9 mouse cellular contexts compared by ENCODE assay signal in genomic region chr16:8643855-8644254, GRCm38 (mm10). TPM values are rescaled to one million over a fixed set of nuclear protein-coding genes. Genes with fewer than 3 reads are reported as not detected.
A peak's percentile ranks its signal among the peaks of the same experiment; 100 is the strongest.
DNase-seq lines count a peak whose midpoint lies in the region; ATAC-seq and TF ChIP-seq lines count a peak whose summit lies in the region.
"Had no signal": no experiment of that assay in that cellular context is flagged by ENCODE, and none has a peak within 500 bp of the region (broad histone marks: within the 10 kb centered on the region; RNA-seq: fewer than 3 reads in every experiment).

No protein-coding gene starts in this region.

- TF ChIP-seq CTCF in left cerebral cortex, adult 2 months (IDR thresholded peaks at IDR 0.05), result peak; percentile 82
- TF ChIP-seq CTCF in olfactory bulb, adult 2 months (IDR thresholded peaks at IDR 0.05; ENCODE audit: insufficient read depth, low read depth, low read length), result 0 out of 2 replicates have a peak, but pooled peaks have one; percentile 12

- DNase-seq in left cerebral cortex, adult 2 months (ENCODE audit: extremely low spot score in 1 of 2, low spot score in 2 of 2), result no peak
- no peak for DNase-seq in left cerebral cortex, adult 8-10 months (ENCODE audit: low spot score in 2 of 2)
- DNase-seq in MEL-GATA-1-ER (ENCODE audit: extremely low read depth, low read depth) (peak; percentile 29), liver (peak; percentile 63)
- DNase-seq in embryo, embryonic 10 days (ENCODE audit: low spot score), result peak; percentile 65
- DNase-seq in urinary bladder, postnatal 4 days (ENCODE audit: low spot score in 2 of 2), result no peak

- TF ChIP-seq POLR2A in olfactory bulb, adult 2 months (IDR thresholded peaks at IDR 0.05; ENCODE audit: insufficient read depth, low read depth, low read length), result no peak

- intact Hi-C loops in left cerebral cortex, adult 2 months (cut with DNase I), result loop anchor here (2.0 kb wide), 1 partner anchor 29 kb away; the partner anchor contains the start of gene Carhsp1

- H3K27ac ChIP-seq in left cerebral cortex, adult 2 months, result no peak overlapping the region
- H3K27ac ChIP-seq in olfactory bulb, adult 2 months (ENCODE audit: insufficient read depth, low read depth, low read length), result no peak overlapping the region

- ATAC-seq in inflammation-experienced regulatory T-cells, adult 6 months, result peak; percentile 76

- H3K4me1 ChIP-seq in olfactory bulb, adult 2 months (ENCODE audit: control insufficient read depth, insufficient read depth, low read length), result no peaks in the 10 kb centered on the region

- H3K4me3 ChIP-seq in left cerebral cortex, adult 2 months, result no peak overlapping the region
- no peak overlapping the region for H3K4me3 ChIP-seq in olfactory bulb, adult 2 months (ENCODE audit: insufficient read depth, low read depth, low read length)

- WGBS in olfactory bulb, adult 2 months, result 67% methylated on average over 2 of the region's 2 CpGs

RNA-seq across cellular contexts. Expression of gene Tmem186, which starts 6.3 kb away (rescaled TPM):
- 10 to 100 TPM; 12.5 to 13.1 TPM for total RNA-seq in left cerebral cortex, adult 2 months (2021)
- 10 to 100 TPM; 12.5 to 14.2 (median 13.5) TPM for total RNA-seq in left cerebral cortex, adult 8-10 months (2022)
- polyA plus RNA-seq in inflammation-experienced regulatory T-cells, adult 6 months (2017; shearing (Covaris generic)), result 10 to 100 TPM in 2 of 3 experiments, 1 to 10 TPM in 1; 8.0 to 12.6 (median 12.5) TPM
- not detected in 2 replicates for polyA plus RNA-seq in olfactory bulb, adult 2 months (2012; ENCODE audit: insufficient read depth, insufficient read length, low replicate concordance, missing spikeins)

RNA-seq across cellular contexts. Expression of gene Pmm2, which starts 6.4 kb away (rescaled TPM):
- 10 to 100 TPM; 36.2 to 36.9 TPM for total RNA-seq in left cerebral cortex, adult 2 months (2021)
- 10 to 100 TPM; 28.6 to 33.1 (median 29.1) TPM for total RNA-seq in left cerebral cortex, adult 8-10 months (2022)
- 100 to 1,000 TPM in 1 of 3 experiments, 10 to 100 TPM in 2; 89.9 to 115 (median 99.3) TPM for polyA plus RNA-seq in inflammation-experienced regulatory T-cells, adult 6 months (2017; shearing (Covaris generic))
- not detected in 2 replicates for polyA plus RNA-seq in olfactory bulb, adult 2 months (2012; ENCODE audit: insufficient read depth, insufficient read length, low replicate concordance, missing spikeins)

RNA-seq across cellular contexts. Expression of gene Carhsp1, which starts 28.1 kb away (rescaled TPM):
- total RNA-seq in left cerebral cortex, adult 2 months (2021), result 10 to 100 TPM; 11.2 to 16.4 TPM
- 10 to 100 TPM; 29.8 to 33.0 (median 31.3) TPM for total RNA-seq in left cerebral cortex, adult 8-10 months (2022)
- polyA plus RNA-seq in inflammation-experienced regulatory T-cells, adult 6 months (2017; shearing (Covaris generic)), result 10 to 100 TPM; 14.0 to 53.9 (median 14.9) TPM
- polyA plus RNA-seq in olfactory bulb, adult 2 months (2012; ENCODE audit: insufficient read depth, insufficient read length, low replicate concordance, missing spikeins), result not detected in 2 replicates

RNA-seq across cellular contexts. Expression of gene Gm5767, which starts 36.7 kb away (rescaled TPM):
- not detected for total RNA-seq in left cerebral cortex, adult 2 months (2021)
- not detected for total RNA-seq in left cerebral cortex, adult 8-10 months (2022)
- polyA plus RNA-seq in inflammation-experienced regulatory T-cells, adult 6 months (2017; shearing (Covaris generic)), result not detected
- polyA plus RNA-seq in olfactory bulb, adult 2 months (2012; ENCODE audit: insufficient read depth, insufficient read length, low replicate concordance, missing spikeins), result not detected in 2 replicates
- total RNA-seq: gastrocnemius, postnatal 36 days had no signal

Comparison
In these comparisons a context has a peak if more than half of its experiments do, and no peak if none do; other contexts are left out.
1. DNase-seq: peak in MEL-GATA-1-ER (single experiment), embryo, embryonic 10 days (single experiment) and liver (single experiment); none in left cerebral cortex, adult 2 months (0 of 2), left cerebral cortex, adult 8-10 months (0 of 2) and urinary bladder, postnatal 4 days (0 of 2).